Mouse (Mus musculus): ENCODE data around the gene Comt.

GRCm38 (mm10) chr16:18455407-18455806 lies 28.8 kb upstream of the Comt start:
- TF ChIP-seq CTCF (IDR thresholded peaks at IDR 0.05) (no peak), EP300 (IDR thresholded peaks at IDR 0.05; ENCODE audit: insufficient read depth, low read depth, low read length) (no peak)

Data from heart, adult 2 months (tissue).